Mouse (Mus musculus) forebrain, embryonic 14.5 days (tissue): ENCODE results near the gene Dync2li1. TPM values are rescaled to one million over a fixed set of nuclear protein-coding genes. Genes with fewer than 3 reads are reported as not detected.

Experiments
- ATAC-seq: fragments of 200-750 bp; cut with Nextera tagmentation; 2 replicates; pipeline ENCODE4 v1.8.0; 2017; ENCODE audit warnings: mild to moderate bottlenecking, moderate library complexity
- DNase-seq: peaks from one replicate; pipeline ENCODE4 v3.0.0-alpha.2; 2015; ENCODE audit warnings: low spot score
- H3K27ac ChIP-seq: fragments of 300-500 bp; sonication (generic); 2 replicates; pipeline ENCODE4 v1.5.1; 2014; ENCODE audit warnings: low read depth, mild to moderate bottlenecking, control low read depth, low read length, moderate library complexity
- H3K27me3 ChIP-seq: fragments of 300-500 bp; sonication (generic); replicated peaks from 2 replicates; pipeline ENCODE4 v1.6.1; 2014; ENCODE audit warnings: low read length, control low read depth, mixed read lengths; ENCODE audit not compliant: control insufficient read depth, insufficient read depth
- H3K36me3 ChIP-seq: fragments of 300-500 bp; sonication (generic); 2 replicates; pipeline ENCODE4 v1.6.1; 2014; ENCODE audit warnings: low read length, control low read depth; ENCODE audit not compliant: control insufficient read depth, insufficient read depth
- H3K4me1 ChIP-seq: fragments of 300-500 bp; sonication (generic); 2 replicates; pipeline ENCODE4 v1.6.1; 2014; ENCODE audit warnings: antibody characterized with exemption, low read length, control low read depth; ENCODE audit not compliant: control insufficient read depth, insufficient read depth
- H3K4me2 ChIP-seq: fragments of 300-500 bp; sonication (generic); 2 replicates; pipeline ENCODE4 v1.6.1; 2014; ENCODE audit warnings: mild to moderate bottlenecking, control low read depth, low read length
- H3K4me3 ChIP-seq: fragments of 300-500 bp; sonication (generic); 2 replicates; pipeline ENCODE4 v1.5.1; 2014; ENCODE audit warnings: low read depth, low read length, control low read depth
- H3K9ac ChIP-seq: fragments of 300-500 bp; sonication (generic); 2 replicates; pipeline ENCODE4 v1.6.1; 2014; ENCODE audit warnings: mild to moderate bottlenecking, low read length, control low read depth, moderate library complexity
- H3K9me3 ChIP-seq: fragments of 300-500 bp; sonication (generic); replicated peaks from 2 replicates; pipeline ENCODE4 v1.6.1; 2016; ENCODE audit warnings: low read length, control low read depth, mixed read lengths; ENCODE audit not compliant: control insufficient read depth
- WGBS: fragments of 180-500 bp; shearing (Covaris S2); extraction: QIAGEN DNeasy Blood & Tissue Kit; methylation state at CpG from one replicate; pipeline ENCODE4 v1.1.7; 2014; 5-methylcytosine and 5-hydroxymethylcytosine counted together
- polyA plus RNA-seq: library from polyadenylated mRNA; unstranded; fragments of >200 nt; fragmentation: Nextera tagmentation; extraction: Ambion mirVana; gene quantifications from 2 replicates; pipeline ENCODE4 v1.2.1, GENCODE M21; 2014

Dync2li1 gene
- polyA plus RNA-seq, result 42.5 and 43.3 TPM in 2 replicates

- peak; percentile 98 for ATAC-seq
- Histone ChIP-seq H3K4me3 (peak within 1 kb of the TSS; percentile 56), H3K36me3 (no peaks in the 10 kb centered on the region), H3K27me3 (no peaks in the 10 kb centered on the region), H3K9me3 (no peaks in the 10 kb centered on the region), H3K9ac (peak within 1 kb of the TSS; percentile 80), H3K27ac (peak within 1 kb of the TSS; percentile 44; the same call in 1 of the 2 replicates), H3K4me2 (peak within 1 kb of the TSS; percentile 64), H3K4me1 (peaks cover 4% of the 10 kb centered on the region)
- 0% methylated on average over 23 of the region's 25 CpGs for WGBS
- DNase-seq, result peak; percentile 99
These were observed at the start of gene Dync2li1 for GRCm38 (mm10) chr17:84626276-84626856. Gene Dync2li1 (plus strand): TSS chr17:84626496.

GRCm38 (mm10) chr17:84576621-84577293, 49.5 kb upstream of the Dync2li1 start:
- no peaks in the 10 kb centered on the region for H3K4me1 ChIP-seq
- 90% methylated on average over 16 of the region's 16 CpGs for WGBS
- ATAC-seq (no peak), DNase-seq (no peak)
- no peak overlapping the region for H3K4me3 ChIP-seq
- no peaks in the 10 kb centered on the region for H3K9me3 ChIP-seq
- no peaks in the 10 kb centered on the region for H3K36me3 ChIP-seq
- no peaks in the 10 kb centered on the region for H3K27me3 ChIP-seq
- H3K9ac ChIP-seq, result no peak overlapping the region
- H3K27ac ChIP-seq, result no peak overlapping the region
- no peak overlapping the region for H3K4me2 ChIP-seq

- Histone ChIP-seq H3K9me3 (no peaks in the 10 kb centered on the region), H3K4me2 (no peak overlapping the region), H3K9ac (no peak overlapping the region), H3K4me3 (no peak overlapping the region), H3K36me3 (no peaks in the 10 kb centered on the region), H3K4me1 (no peaks in the 10 kb centered on the region), H3K27me3 (no peaks in the 10 kb centered on the region), H3K27ac (no peak overlapping the region)
- WGBS, result 87% methylated on average over 8 of the region's 8 CpGs
- no peak for DNase-seq
- no peak for ATAC-seq
These were observed 47.0 kb upstream of the Dync2li1 start for GRCm38 (mm10) chr17:84579249-84579648.

- no peaks in the 10 kb centered on the region for H3K4me1 ChIP-seq
- ATAC-seq (no peak), DNase-seq (no peak)
- WGBS, result 89% methylated on average over 10 of the region's 10 CpGs
- no peaks in the 10 kb centered on the region for H3K27me3 ChIP-seq
- no peak overlapping the region for H3K4me3 ChIP-seq
- H3K4me2 ChIP-seq, result no peak overlapping the region
- H3K27ac ChIP-seq, result no peak overlapping the region
- H3K9me3 ChIP-seq, result no peaks in the 10 kb centered on the region
- no peaks in the 10 kb centered on the region for H3K36me3 ChIP-seq
- H3K9ac ChIP-seq, result no peak overlapping the region
These were observed 46.5 kb upstream of the Dync2li1 start for GRCm38 (mm10) chr17:84579817-84580216.

- Histone ChIP-seq H3K4me1 (no peaks in the 10 kb centered on the region), H3K9ac (no peak overlapping the region), H3K27me3 (no peaks in the 10 kb centered on the region), H3K4me2 (no peak overlapping the region), H3K27ac (no peak overlapping the region), H3K9me3 (no peaks in the 10 kb centered on the region), H3K36me3 (no peaks in the 10 kb centered on the region), H3K4me3 (no peak overlapping the region)
- WGBS, result 66% methylated on average over 8 of the region's 8 CpGs
- DNase-seq, result no peak
- ATAC-seq, result no peak
These were observed 45.5 kb upstream of the Dync2li1 start for GRCm38 (mm10) chr17:84580821-84581220.

- Histone ChIP-seq H3K4me3 (no peak overlapping the region), H3K4me2 (no peak overlapping the region), H3K27ac (no peak overlapping the region), H3K9me3 (no peaks in the 10 kb centered on the region), H3K27me3 (no peaks in the 10 kb centered on the region), H3K4me1 (no peaks in the 10 kb centered on the region), H3K36me3 (no peaks in the 10 kb centered on the region), H3K9ac (no peak overlapping the region)
- no peak for ATAC-seq
- 58% methylated on average over 8 of the region's 8 CpGs for WGBS
- peak; percentile 32 for DNase-seq
These were observed 44.4 kb upstream of the Dync2li1 start for GRCm38 (mm10) chr17:84581740-84582414.

GRCm38 (mm10) chr17:84584107-84584506, 42.2 kb upstream of the Dync2li1 start:
- no peak overlapping the region for H3K9ac ChIP-seq
- no peak overlapping the region for H3K27ac ChIP-seq
- H3K27me3 ChIP-seq, result no peaks in the 10 kb centered on the region
- ATAC-seq (no peak), DNase-seq (no peak)
- no peaks in the 10 kb centered on the region for H3K4me1 ChIP-seq
- H3K4me2 ChIP-seq, result no peak overlapping the region
- WGBS, result 80% methylated on average over 9 of the region's 9 CpGs
- H3K4me3 ChIP-seq, result no peak overlapping the region
- no peaks in the 10 kb centered on the region for H3K36me3 ChIP-seq
- no peaks in the 10 kb centered on the region for H3K9me3 ChIP-seq

GRCm38 (mm10) chr17:84585104-84585503, 41.2 kb upstream of the Dync2li1 start:
- Histone ChIP-seq H3K4me3 (no peak overlapping the region), H3K4me1 (no peaks in the 10 kb centered on the region), H3K36me3 (no peaks in the 10 kb centered on the region), H3K9ac (no peak overlapping the region), H3K9me3 (no peaks in the 10 kb centered on the region), H3K27me3 (no peaks in the 10 kb centered on the region), H3K4me2 (no peak overlapping the region), H3K27ac (no peak overlapping the region)
- ATAC-seq, result no peak
- 78% methylated on average over 8 of the region's 8 CpGs for WGBS
- DNase-seq, result no peak

- H3K9me3 ChIP-seq, result no peaks in the 10 kb centered on the region
- H3K4me3 ChIP-seq, result no peak overlapping the region
- H3K36me3 ChIP-seq, result no peaks in the 10 kb centered on the region
- no peak for DNase-seq
- no peak overlapping the region for H3K27ac ChIP-seq
- H3K4me1 ChIP-seq, result no peaks in the 10 kb centered on the region
- no peak overlapping the region for H3K9ac ChIP-seq
- 98% methylated on average over 7 of the region's 7 CpGs for WGBS
- H3K27me3 ChIP-seq, result no peaks in the 10 kb centered on the region
- no peak overlapping the region for H3K4me2 ChIP-seq
- ATAC-seq, result no peak
These were observed 36.2 kb upstream of the Dync2li1 start for GRCm38 (mm10) chr17:84590065-84590464.
